In genomic region chr6:83166243-83166630, GRCm38 (mm10) we compare ENCODE assay signal across 1 mouse cellular context.
TF ChIP-seq lines count a peak whose summit lies in the region.

No protein-coding gene starts in this region.

TF ChIP-seq in ES-E14, 5 proteins besides CTCF, POLR2A, EP300 and RAD21 (continued from another document):
- no peak for TF ChIP-seq HCFC1 (IDR thresholded peaks at IDR 0.05; ENCODE audit: borderline replicate concordance, insufficient read depth, low read length)
